Mouse (Mus musculus) MEL (cell line): ENCODE results near the gene Pld1. TPM values are rescaled to one million over a fixed set of nuclear protein-coding genes. Genes with fewer than 3 reads are reported as not detected.

Experiments used
- DNase-seq: peaks from one replicate; pipeline ENCODE4 v3.0.0; 2011; ENCODE audit warnings: low read depth, low spot score
- H3K27ac ChIP-seq: 2 replicates; pipeline ENCODE4 v1.5.1; 2012; ENCODE audit warnings: low read depth, mild to moderate bottlenecking, control low read depth, low read length, moderate library complexity; ENCODE audit not compliant: control insufficient read depth
- H3K27me3 ChIP-seq, 2 experiments: fragments of 150-350 bp in 1 of 2; sonication (generic) in 1 of 2; 2 replicates each; pipeline ENCODE4 v1.6.1; 2012; ENCODE audit warnings: low read length in 2 of 2, mild to moderate bottlenecking in 2 of 2, improper control_type of control experiment in 1 of 2, moderate library complexity in 1 of 2; ENCODE audit not compliant: insufficient read depth in 2 of 2, control insufficient read depth in 1 of 2
- H3K36me3 ChIP-seq, 2 experiments: 2 replicates each; pipeline ENCODE4 v1.6.1; 2012 to 2014; ENCODE audit warnings: low read length in 2 of 2, improper control_type of control experiment in 1 of 2, inconsistent platforms in 1 of 2, mild to moderate bottlenecking in 1 of 2; ENCODE audit not compliant: insufficient read depth in 2 of 2, control insufficient read depth in 1 of 2
- H3K4me1 ChIP-seq, 2 experiments: fragments of 150-350 bp in 1 of 2; sonication (generic) in 1 of 2; 2 replicates each; pipeline ENCODE4 v1.6.1; 2012; ENCODE audit warnings: low read length in 2 of 2, improper control_type of control experiment in 1 of 2, mild to moderate bottlenecking in 1 of 2; ENCODE audit not compliant: insufficient read depth in 2 of 2, control insufficient read depth in 1 of 2
- H3K4me3 ChIP-seq, 2 experiments: fragments of 150-350 bp in 1 of 2; sonication (generic) in 1 of 2; 2 replicates each; pipeline ENCODE4 v1.5.1; 2012; ENCODE audit warnings: low read depth in 2 of 2, low read length in 2 of 2, mild to moderate bottlenecking in 2 of 2, moderate library complexity in 2 of 2, control low read depth in 1 of 2, improper control_type of control experiment in 1 of 2; ENCODE audit not compliant: control insufficient read depth in 1 of 2, insufficient read depth in 1 of 2
- H3K79me2 ChIP-seq: 2 replicates; pipeline ENCODE4 v1.6.1; 2012; ENCODE audit warnings: mild to moderate bottlenecking, low read length, moderate library complexity; ENCODE audit not compliant: control insufficient read depth, poor library complexity, insufficient read depth
- H3K9ac ChIP-seq: 2 replicates; pipeline ENCODE4 v1.6.1; 2012; ENCODE audit warnings: low read depth, mild to moderate bottlenecking, control low read depth, low read length, moderate library complexity; ENCODE audit not compliant: control insufficient read depth, poor library complexity, severe bottlenecking
- H3K9me3 ChIP-seq: fragments of 150-350 bp; sonication (generic); replicated peaks from 2 replicates; pipeline ENCODE4 v1.6.1; 2012; ENCODE audit warnings: mild to moderate bottlenecking, low read length, improper control_type of control experiment, moderate library complexity; ENCODE audit not compliant: insufficient read depth
- CHD1 ChIP-seq: IDR thresholded peaks from 2 replicates; pipeline ENCODE4 v1.6.1; 2012; ENCODE audit warnings: low read depth, mild to moderate bottlenecking, inconsistent platforms, low read length, improper control_type of control experiment
- ETS1 ChIP-seq: IDR thresholded peaks from 2 replicates; pipeline ENCODE4 v1.6.1; 2012; ENCODE audit warnings: low read depth, mild to moderate bottlenecking, inconsistent platforms, low read length, improper control_type of control experiment, moderate library complexity
- GABPA ChIP-seq: IDR thresholded peaks from 2 replicates; pipeline ENCODE4 v1.6.1; 2012; ENCODE audit warnings: low read depth, mild to moderate bottlenecking, inconsistent platforms, low read length, improper control_type of control experiment, moderate library complexity
- GATA1 ChIP-seq: IDR thresholded peaks from 2 replicates; pipeline ENCODE4 v1.6.1; 2011; ENCODE audit warnings: low read depth, low read length, improper control_type of control experiment
- KAT2A ChIP-seq: conservative IDR thresholded peaks from 2 replicates; pipeline ENCODE4 v1.6.1; 2012; ENCODE audit warnings: low read depth, low read length, improper control_type of control experiment, inconsistent platforms
- MAX ChIP-seq: IDR thresholded peaks from 2 replicates; pipeline ENCODE4 v1.6.1; 2011; ENCODE audit warnings: low read length, improper control_type of control experiment
- MAZ ChIP-seq: IDR thresholded peaks from 2 replicates; pipeline ENCODE4 v1.6.1; 2012; ENCODE audit warnings: low read depth, mild to moderate bottlenecking, inconsistent platforms, low read length, improper control_type of control experiment
- MEF2A ChIP-seq: IDR thresholded peaks from 2 replicates; pipeline ENCODE4 v1.6.1; 2014; ENCODE audit warnings: low read depth, mild to moderate bottlenecking, inconsistent platforms, low read length, improper control_type of control experiment; ENCODE audit not compliant: poor library complexity, insufficient replicate concordance, severe bottlenecking; ENCODE audit errors: extremely low read depth
- MXI1 ChIP-seq: IDR thresholded peaks from 2 replicates; pipeline ENCODE4 v1.6.1; 2011; ENCODE audit warnings: mild to moderate bottlenecking, low read depth, low read length, improper control_type of control experiment
- MYC ChIP-seq: IDR thresholded peaks from 2 replicates; pipeline ENCODE4 v1.6.1; 2011; ENCODE audit warnings: low read depth, mild to moderate bottlenecking, low read length, improper control_type of control experiment, moderate library complexity
- NELFE ChIP-seq: IDR thresholded peaks from 2 replicates; pipeline ENCODE4 v1.6.1; 2011; ENCODE audit warnings: low read depth, low read length, improper control_type of control experiment
- NRF1 ChIP-seq: IDR thresholded peaks from 2 replicates; pipeline ENCODE4 v1.6.1; 2014; ENCODE audit warnings: low read depth, mild to moderate bottlenecking, inconsistent platforms, low read length, improper control_type of control experiment, moderate library complexity; ENCODE audit not compliant: poor library complexity, insufficient read depth, severe bottlenecking
- POLR2A ChIP-seq, 2 experiments: IDR thresholded peaks; 2 replicates each; pipeline ENCODE4 v1.6.1; 2011 to 2012; ENCODE audit warnings: low read length in 2 of 2, mild to moderate bottlenecking in 2 of 2, control low read depth in 1 of 2, improper control_type of control experiment in 1 of 2, low read depth in 1 of 2, moderate library complexity in 1 of 2; ENCODE audit not compliant: control insufficient read depth in 1 of 2, insufficient read depth in 1 of 2, poor library complexity in 1 of 2
- POLR2AphosphoS2 ChIP-seq: IDR thresholded peaks from 2 replicates; pipeline ENCODE4 v1.6.1; 2011; ENCODE audit warnings: low read length, improper control_type of control experiment
- POLR2AphosphoS5 ChIP-seq: IDR thresholded peaks from 2 replicates; pipeline ENCODE4 v1.6.1; 2012; ENCODE audit warnings: low read depth, borderline replicate concordance, mild to moderate bottlenecking, inconsistent platforms, low read length, moderate library complexity, mixed read lengths
- RAD21 ChIP-seq: IDR thresholded peaks from 2 replicates; pipeline ENCODE4 v1.6.1; 2011; ENCODE audit warnings: mild to moderate bottlenecking, low read depth, low read length, improper control_type of control experiment
- TAL1 ChIP-seq: IDR thresholded peaks from 2 replicates; pipeline ENCODE4 v1.6.1; 2012; ENCODE audit warnings: mild to moderate bottlenecking, inconsistent platforms, low read length, moderate library complexity, mixed read lengths
- TBP ChIP-seq: IDR thresholded peaks from 2 replicates; pipeline ENCODE4 v1.8.0; 2011; ENCODE audit warnings: low read depth, low read length, improper control_type of control experiment
- TCF12 ChIP-seq: IDR thresholded peaks from 2 replicates; pipeline ENCODE4 v1.6.1; 2014; ENCODE audit warnings: low read depth, mild to moderate bottlenecking, inconsistent platforms, low read length, improper control_type of control experiment, moderate library complexity
- USF1 ChIP-seq: IDR thresholded peaks from 2 replicates; pipeline ENCODE4 v1.6.1; 2014; ENCODE audit warnings: low read depth, mild to moderate bottlenecking, inconsistent platforms, low read length, improper control_type of control experiment, moderate library complexity
- USF2 ChIP-seq, 2 experiments: IDR thresholded peaks; 2 replicates each; pipeline ENCODE4 v1.6.1; 2011 to 2012; ENCODE audit warnings: improper control_type of control experiment in 2 of 2, low read length in 2 of 2, borderline replicate concordance in 1 of 2, inconsistent platforms in 1 of 2, low read depth in 1 of 2, mild to moderate bottlenecking in 1 of 2; ENCODE audit not compliant: insufficient read depth in 1 of 2
- ZC3H11A ChIP-seq: IDR thresholded peaks from 2 replicates; pipeline ENCODE4 v1.6.1; 2012; ENCODE audit warnings: low read depth, mild to moderate bottlenecking, inconsistent platforms, low read length, improper control_type of control experiment
- ZMIZ1 ChIP-seq: IDR thresholded peaks from 2 replicates; pipeline ENCODE4 v1.6.1; 2012; ENCODE audit warnings: low read depth, mild to moderate bottlenecking, inconsistent platforms, low read length, improper control_type of control experiment, moderate library complexity
- polyA plus RNA-seq, 2 experiments: library from polyadenylated mRNA; stranded (reverse) in 1 of 2; unstranded in 1 of 2; fragments of >175 nt in 1 of 2; fragments of >200 nt in 1 of 2; gene quantifications; 2 replicates each; pipeline versions ENCODE4 v1.2.1 to v1.2.4; 2012; ENCODE audit warnings: low replicate concordance in 2 of 2, low read depth in 1 of 2; ENCODE audit not compliant: insufficient read length in 2 of 2, insufficient read depth in 1 of 2, missing spikeins in 1 of 2
- total RNA-seq: library from RNA; depleted of rRNA; stranded (reverse); fragments of 300-350 nt; gene quantifications from 2 replicates; pipeline ENCODE4 v1.2.3, GENCODE M21; 2012

Gene Pld1
- total and polyA plus RNA-seq, 3 experiments, result 0.22 TPM; not detected in 2

DNA sequence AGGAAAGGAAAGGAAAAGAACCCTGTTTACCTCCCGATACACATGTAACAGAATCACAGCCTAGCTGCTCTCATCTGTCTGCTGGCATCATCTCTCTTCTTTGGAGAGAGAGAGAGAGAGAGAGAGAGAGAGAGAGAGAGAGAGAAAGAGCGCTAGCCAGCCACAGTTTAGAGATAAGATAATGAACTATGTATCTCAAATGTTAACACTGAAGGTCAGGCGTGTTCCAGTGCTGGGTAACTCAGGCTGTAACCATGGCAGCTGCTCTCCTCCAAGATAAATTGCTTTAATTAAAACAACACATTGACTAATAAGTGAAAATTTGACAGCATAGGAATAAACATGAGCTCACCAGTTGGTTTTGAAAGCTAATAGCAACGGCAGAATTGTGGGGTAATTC, 81.2 kb downstream of the Pld1 start:
- H3K4me1 ChIP-seq, result no peaks in the 10 kb centered on the region
- H3K9ac ChIP-seq, result no peak overlapping the region
- no peaks in the 10 kb centered on the region; a peak in 1 of 4 replicates for H3K27me3 ChIP-seq
- no peaks in the 10 kb centered on the region for H3K36me3 ChIP-seq
- H3K9me3 ChIP-seq, result no peaks in the 10 kb centered on the region
- no peak overlapping the region for H3K27ac ChIP-seq
- no peaks in the 10 kb centered on the region for H3K79me2 ChIP-seq
- DNase-seq, result no peak
- no peak overlapping the region for H3K4me3 ChIP-seq
- TF ChIP-seq USF2 (IDR thresholded peaks at IDR 0.05; ENCODE audit: borderline replicate concordance in 1 of 2, insufficient read depth in 1 of 2, low read depth in 1 of 2, low read length in 2 of 2) (no peak), ZC3H11A (no peak), POLR2A (IDR thresholded peaks at IDR 0.05; ENCODE audit: control insufficient read depth in 1 of 2, insufficient read depth in 1 of 2, low read depth in 1 of 2, low read length in 2 of 2, poor library complexity in 1 of 2) (no peak), MXI1 (no peak), TCF12 (no peak), MEF2A (no peak), GATA1 (no peak), GABPA (no peak), NRF1 (no peak), USF1 (no peak), RAD21 (no peak), NELFE (no peak), CHD1 (no peak), ETS1 (no peak), MAZ (no peak), TAL1 (no peak), TBP (no peak), ZMIZ1 (no peak), MYC (no peak), POLR2AphosphoS5 (no peak)

- TF ChIP-seq USF1, result no peak
- no peak for TF ChIP-seq POLR2AphosphoS2
- no peak for TF ChIP-seq USF2 (IDR thresholded peaks at IDR 0.05; ENCODE audit: borderline replicate concordance in 1 of 2, insufficient read depth in 1 of 2, low read depth in 1 of 2, low read length in 2 of 2)
- no peak for TF ChIP-seq CHD1
- TF ChIP-seq ZC3H11A, result no peak
- TF ChIP-seq MAX, result no peak
- no peak for TF ChIP-seq KAT2A
- Histone ChIP-seq H3K4me3 (no peak overlapping the region), H3K9me3 (no peaks in the 10 kb centered on the region), H3K4me1 (no peaks in the 10 kb centered on the region), H3K9ac (no peak overlapping the region), H3K36me3 (no peaks in the 10 kb centered on the region), H3K27ac (no peak overlapping the region), H3K79me2 (no peaks in the 10 kb centered on the region), H3K27me3 (no peaks in the 10 kb centered on the region; a peak in 1 of 4 replicates)
- DNase-seq, result no peak
Observed at GRCm38 (mm10) chr3:28020404-28020803, 81.9 kb downstream of the Pld1 start.
